Mouse (Mus musculus) embryonic fibroblast, embryonic 13.5 days (primary cell): ENCODE measurements at regions not wholly inside any gene's neighbourhood (a gene's known extent, or its start where the extent isn't known, plus 50 kb on each side); places are given as distances from the start of the nearest gene placed in this dataset.

Experiments
- H3K27ac ChIP-seq: 2 replicates; pipeline ENCODE4 v1.5.1; 2012; ENCODE audit warnings: low read length, control low read depth, inconsistent platforms; ENCODE audit not compliant: insufficient read depth
- H3K4me1 ChIP-seq: 2 replicates; pipeline ENCODE4 v1.6.1; 2011; ENCODE audit warnings: low read length; ENCODE audit not compliant: control insufficient read depth, insufficient read depth
- H3K4me3 ChIP-seq: 2 replicates; pipeline ENCODE4 v1.5.1; 2011; ENCODE audit warnings: mild to moderate bottlenecking, control low read depth, low read length; ENCODE audit not compliant: insufficient read depth
- CTCF ChIP-seq: IDR thresholded peaks from 2 replicates; pipeline ENCODE4 v1.5.1; 2011; ENCODE audit warnings: mild to moderate bottlenecking, control low read depth, low read length, moderate library complexity, borderline replicate concordance; ENCODE audit not compliant: insufficient read depth
- POLR2A ChIP-seq: IDR thresholded peaks from 2 replicates; pipeline ENCODE4 v1.6.1; 2011; ENCODE audit warnings: low read depth, mild to moderate bottlenecking, control low read depth, low read length, moderate library complexity

DNA sequence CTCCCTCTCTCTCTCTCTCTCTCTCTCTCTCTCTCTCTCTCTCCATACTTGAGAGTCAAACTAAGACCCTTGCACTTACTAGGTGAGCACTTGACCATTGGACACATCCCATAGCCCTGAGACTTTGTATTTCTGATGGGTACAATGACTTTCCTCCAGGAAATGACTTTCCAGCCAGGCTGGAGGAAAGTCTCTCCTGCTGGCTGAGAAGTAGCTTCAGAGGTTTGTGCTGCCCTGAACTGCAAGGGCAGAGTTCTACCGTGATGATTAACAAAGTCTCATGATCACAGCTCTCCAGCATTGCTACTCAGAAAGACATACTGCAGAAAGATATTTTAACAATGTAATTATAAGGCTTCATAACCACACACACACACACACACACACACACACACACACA, 98.2 kb upstream of the Pcdh8 start:
- no peak overlapping the region for H3K27ac ChIP-seq
- no peak overlapping the region for H3K4me3 ChIP-seq
- no peaks in the 10 kb centered on the region for H3K4me1 ChIP-seq
- no peak for TF ChIP-seq CTCF
- TF ChIP-seq POLR2A = no peak

GRCm38 (mm10) chr14:79856245-79856644, 85.1 kb upstream of the Pcdh8 start:
- no peak overlapping the region for H3K27ac ChIP-seq
- no peak overlapping the region for H3K4me3 ChIP-seq
- TF ChIP-seq CTCF = no peak
- no peak for TF ChIP-seq POLR2A
- no peaks in the 10 kb centered on the region for H3K4me1 ChIP-seq

- Histone ChIP-seq H3K27ac (no peak overlapping the region), H3K4me1 (no peaks in the 10 kb centered on the region), H3K4me3 (no peak overlapping the region)
- TF ChIP-seq CTCF = no peak
- no peak for TF ChIP-seq POLR2A
Observed at GRCm38 (mm10) chr14:79854216-79854615, 83.1 kb upstream of the Pcdh8 start.

DNA sequence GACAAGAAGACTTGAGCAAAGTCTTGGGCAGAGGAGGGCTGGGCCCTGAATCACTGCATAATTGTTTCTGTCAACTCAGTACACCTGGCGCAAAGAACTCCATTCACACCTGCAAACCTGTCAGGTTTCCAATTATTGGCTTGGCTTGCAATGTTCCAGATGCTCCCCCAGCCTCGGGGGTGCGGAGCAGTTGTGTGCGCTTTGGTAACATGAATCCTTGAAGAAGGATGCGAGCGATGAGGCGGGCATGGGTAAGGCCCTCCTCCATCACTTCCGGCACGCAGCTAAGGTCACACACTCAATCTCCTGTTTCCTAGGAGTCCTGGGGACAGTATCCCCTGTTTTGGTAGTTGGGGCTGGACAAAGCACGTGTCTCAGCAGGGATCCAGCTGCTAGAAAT, 81.6 kb upstream of the Pcdh8 start:
- Histone ChIP-seq H3K4me3 (no peak overlapping the region), H3K4me1 (no peaks in the 10 kb centered on the region), H3K27ac (no peak overlapping the region)
- TF ChIP-seq CTCF = no peak

DNA sequence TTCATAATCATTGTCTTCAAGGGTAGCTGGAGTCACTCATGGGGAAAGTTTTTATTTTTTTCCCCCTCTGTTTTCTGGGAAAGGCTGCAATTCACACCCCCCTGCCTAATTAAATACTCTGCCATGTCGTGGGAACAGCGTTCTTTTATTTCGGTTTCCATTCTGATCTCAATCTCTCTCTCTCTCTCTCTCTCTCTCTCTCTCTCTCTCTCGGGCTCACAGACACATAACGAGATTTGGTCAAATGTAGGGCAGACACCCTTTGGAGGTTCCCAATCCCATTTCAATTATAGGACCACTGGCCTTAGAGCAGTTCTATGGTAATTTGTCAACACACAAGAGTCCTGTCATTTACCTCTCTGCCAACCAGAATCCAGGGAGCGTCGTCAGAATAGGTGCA, 80.7 kb upstream of the Pcdh8 start:
- Histone ChIP-seq H3K4me3 (no peak overlapping the region), H3K27ac (no peak overlapping the region), H3K4me1 (no peaks in the 10 kb centered on the region)
- TF ChIP-seq CTCF = no peak
- no peak for TF ChIP-seq POLR2A

DNA sequence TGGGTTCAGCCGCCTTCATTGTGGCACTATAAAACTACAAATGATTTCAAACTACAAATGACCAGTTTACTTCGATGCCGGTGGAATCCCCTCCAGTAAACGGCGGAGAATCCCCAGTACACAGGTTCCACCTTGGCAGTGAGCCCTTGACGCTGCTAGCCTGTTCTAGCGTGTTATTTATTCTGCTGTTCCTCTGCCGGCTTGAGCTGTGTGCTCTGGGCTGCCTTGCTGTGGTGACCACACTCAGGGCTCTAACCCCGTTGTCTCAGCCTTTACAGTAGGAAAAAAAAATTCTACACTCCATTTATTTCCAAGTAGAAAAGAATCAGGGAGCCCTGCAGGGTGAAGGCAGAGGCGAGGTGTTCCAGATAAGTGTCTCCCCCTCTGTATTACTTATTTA, 80.1 kb upstream of the Pcdh8 start:
- H3K4me3 ChIP-seq = no peak overlapping the region
- TF ChIP-seq POLR2A = no peak
- no peak for TF ChIP-seq CTCF
- H3K4me1 ChIP-seq = no peaks in the 10 kb centered on the region
- H3K27ac ChIP-seq = no peak overlapping the region

DNA sequence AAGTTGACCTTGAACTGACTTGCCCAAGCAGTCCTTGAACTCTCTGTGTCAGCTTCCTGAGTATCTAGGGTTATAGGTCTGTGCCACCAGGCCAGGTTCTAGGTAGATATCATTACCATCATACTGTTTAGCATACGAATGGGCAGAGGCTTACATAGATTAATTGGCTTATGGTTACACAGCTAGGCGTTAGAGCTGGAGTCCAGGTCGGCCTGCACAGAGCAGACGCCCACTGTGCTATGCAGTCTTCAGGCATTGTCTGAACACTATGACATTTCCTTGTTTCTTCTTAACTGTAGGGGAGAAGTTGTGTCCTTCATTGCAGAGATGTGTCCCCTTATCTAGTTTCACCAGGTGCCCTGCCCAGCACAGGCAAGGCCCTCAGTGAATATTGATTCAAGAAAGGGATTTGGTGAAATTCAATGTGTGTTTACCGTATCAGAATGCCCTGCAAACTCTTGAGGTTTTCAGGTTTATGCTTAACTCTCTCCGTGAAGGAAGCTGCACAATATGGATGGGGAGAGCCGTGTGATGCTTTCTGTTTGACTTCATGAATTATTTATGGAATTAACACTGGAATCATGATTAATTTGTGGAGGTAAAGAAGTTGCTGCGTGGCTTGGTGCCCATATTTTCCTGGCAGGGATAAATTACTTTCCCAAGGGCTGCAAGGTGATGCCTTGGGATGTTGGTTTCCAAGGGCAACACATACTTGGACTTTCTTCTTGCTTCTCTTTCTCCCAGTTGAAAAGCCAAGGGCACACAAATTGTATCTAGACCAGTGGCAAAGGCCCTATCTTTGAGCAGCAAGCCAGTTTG, 78.7 kb upstream of the Pcdh8 start:
- no peaks in the 10 kb centered on the region for H3K4me1 ChIP-seq
- H3K27ac ChIP-seq = no peak overlapping the region
- TF ChIP-seq POLR2A (no peak), CTCF (no peak)
- H3K4me3 ChIP-seq = no peak overlapping the region

- no peak for TF ChIP-seq CTCF
- TF ChIP-seq POLR2A = no peak
- Histone ChIP-seq H3K27ac (no peak overlapping the region), H3K4me1 (no peaks in the 10 kb centered on the region), H3K4me3 (no peak overlapping the region)
Observed at GRCm38 (mm10) chr14:79848116-79848515, 77.0 kb upstream of the Pcdh8 start.

DNA sequence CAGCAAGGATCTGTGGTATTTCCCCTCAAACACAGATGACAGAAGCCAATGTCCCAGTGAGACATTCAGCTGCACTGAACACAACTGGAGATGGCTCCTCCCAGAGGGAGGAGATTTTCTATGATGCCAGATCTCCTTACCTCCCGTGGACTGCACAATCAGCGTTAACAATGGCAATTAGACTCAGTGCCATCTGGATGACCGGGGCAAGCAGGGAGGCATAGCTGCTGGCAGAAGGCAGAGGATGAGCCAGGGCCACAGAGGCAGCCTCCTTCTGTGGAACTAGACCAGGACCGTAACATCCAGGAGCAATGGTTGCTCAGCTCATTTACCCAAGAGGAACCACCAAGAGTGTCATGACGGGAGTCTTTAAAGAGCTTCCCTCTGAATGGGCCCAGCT, 73.2 kb upstream of the Pcdh8 start:
- TF ChIP-seq POLR2A (no peak), CTCF (no peak)

GRCm38 (mm10) chr14:79843135-79843550, 72.0 kb upstream of the Pcdh8 start:
- no peak for TF ChIP-seq CTCF
- no peak for TF ChIP-seq POLR2A
- no peaks in the 10 kb centered on the region for H3K4me1 ChIP-seq
- no peak overlapping the region for H3K27ac ChIP-seq
- H3K4me3 ChIP-seq = no peak overlapping the region

More for the DNA sequence above, 73.2 kb upstream of the Pcdh8 start:
- Histone ChIP-seq H3K4me1 (no peaks in the 10 kb centered on the region), H3K27ac (no peak overlapping the region), H3K4me3 (no peak overlapping the region)

DNA sequence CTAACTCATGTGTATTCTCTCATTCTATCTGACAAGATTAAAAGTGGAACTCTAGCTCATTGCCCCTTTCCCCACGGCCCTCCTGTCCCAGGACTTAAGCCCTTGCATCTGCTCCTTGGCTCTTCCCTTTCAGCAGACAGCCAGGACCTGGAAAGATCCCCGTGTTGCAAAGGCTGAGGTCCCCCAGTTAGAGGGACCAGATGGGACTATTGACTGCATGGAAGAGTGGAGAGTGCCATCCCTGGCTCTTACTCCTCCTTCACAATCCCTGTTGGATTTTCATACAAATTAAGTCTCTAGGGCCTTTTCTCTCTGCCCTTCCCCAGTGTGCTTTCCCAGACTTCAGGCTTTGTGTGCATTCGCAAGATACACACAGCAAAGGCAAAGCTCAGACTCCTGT, 71.6 kb upstream of the Pcdh8 start:
- TF ChIP-seq POLR2A (no peak), CTCF (no peak)
- H3K4me1 ChIP-seq = no peaks in the 10 kb centered on the region

More for the DNA sequence above, 71.6 kb upstream of the Pcdh8 start:
- H3K27ac ChIP-seq = no peak overlapping the region
- H3K4me3 ChIP-seq = no peak overlapping the region
